Mouse (Mus musculus) cerebellum, adult 2 months (tissue): Measurements from ENCODE around the gene Wdr93.

Experiments used
- CTCF ChIP-seq: fragments of 200-500 bp; IDR thresholded peaks from 2 replicates; pipeline ENCODE4 v1.5.1; 2011; ENCODE audit warnings: low read depth, mild to moderate bottlenecking, control low read depth, low read length, moderate library complexity, borderline replicate concordance; ENCODE audit not compliant: insufficient read depth
- POLR2A ChIP-seq: fragments of 200-500 bp; IDR thresholded peaks from 2 replicates; pipeline ENCODE4 v1.6.1; 2011; ENCODE audit warnings: low read length, control low read depth, borderline replicate concordance; ENCODE audit not compliant: insufficient read depth

DNA sequence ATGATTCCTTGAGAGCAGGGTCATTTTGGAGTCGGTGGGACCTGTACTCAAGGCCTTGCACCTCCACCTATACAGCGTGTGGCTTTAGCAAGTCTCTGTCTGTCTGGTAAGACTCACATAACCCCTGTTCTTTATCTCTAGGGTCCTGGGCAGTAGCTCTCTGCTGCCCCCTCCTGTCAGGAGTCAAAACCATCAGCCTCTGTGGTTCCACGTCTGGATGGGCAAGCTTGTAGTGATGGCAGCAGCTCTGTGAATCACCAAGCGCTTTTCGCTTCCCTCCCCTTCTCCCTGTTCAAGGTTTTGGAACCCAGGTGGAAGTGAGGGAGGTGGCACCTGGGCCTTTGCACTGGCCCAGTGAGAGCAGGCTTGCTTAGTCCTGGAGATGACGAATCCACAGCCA is 14.7 kb upstream of the Wdr93 start:
- TF ChIP-seq CTCF (peak; percentile 52), POLR2A (no peak)
